Mouse (Mus musculus) hindbrain, embryonic 15.5 days (tissue): ENCODE measurements around the gene G6pc2. TPM values are rescaled to one million over a fixed set of nuclear protein-coding genes. Genes with fewer than 3 reads are reported as not detected.

Source experiments
- ATAC-seq: fragments of 200-750 bp; cut with Nextera tagmentation; 2 replicates; pipeline ENCODE4 v1.8.0; 2017; ENCODE audit warnings: low read depth, moderate number of reproducible peaks, moderate TSS enrichment; ENCODE audit not compliant: low FRiP score
- H3K27ac ChIP-seq: fragments of 300-500 bp; sonication (generic); replicated peaks from 2 replicates; pipeline ENCODE4 v1.5.1; 2015; ENCODE audit warnings: mild to moderate bottlenecking, inconsistent platforms
- H3K27me3 ChIP-seq: fragments of 300-500 bp; sonication (generic); 2 replicates; pipeline ENCODE4 v1.6.1; 2015; ENCODE audit warnings: control low read depth, inconsistent platforms
- H3K36me3 ChIP-seq: fragments of 300-500 bp; sonication (generic); 2 replicates; pipeline ENCODE4 v1.6.1; 2015; ENCODE audit warnings: control low read depth, inconsistent platforms
- H3K4me1 ChIP-seq: fragments of 300-500 bp; sonication (generic); replicated peaks from 2 replicates; pipeline ENCODE4 v1.6.1; 2015; ENCODE audit warnings: control low read depth, inconsistent platforms
- H3K4me2 ChIP-seq: fragments of 300-500 bp; sonication (generic); 2 replicates; pipeline ENCODE4 v1.6.1; 2015; ENCODE audit warnings: moderate library complexity, mild to moderate bottlenecking, inconsistent platforms
- H3K4me3 ChIP-seq: fragments of 300-500 bp; sonication (generic); 2 replicates; pipeline ENCODE4 v1.5.1; 2015; ENCODE audit warnings: mild to moderate bottlenecking, inconsistent platforms
- H3K9ac ChIP-seq: fragments of 300-500 bp; sonication (generic); 2 replicates; pipeline ENCODE4 v1.6.1; 2015; ENCODE audit warnings: inconsistent platforms
- H3K9me3 ChIP-seq: fragments of 300-500 bp; sonication (generic); 2 replicates; pipeline ENCODE4 v1.6.1; 2016; ENCODE audit warnings: control low read depth, inconsistent platforms
- WGBS: fragments of 180-500 bp; shearing (Covaris S2); methylation state at CpG from one replicate; pipeline ENCODE4 v1.1.7; 2015; 5-methylcytosine and 5-hydroxymethylcytosine counted together
- polyA plus RNA-seq: library from polyadenylated mRNA; unstranded; fragments of >200 nt; fragmentation: Nextera tagmentation; extraction: Ambion mirVana; gene quantifications from 2 replicates; pipeline ENCODE4 v1.2.1, GENCODE M21; 2015

G6pc2 gene
- polyA plus RNA-seq: 0.32 and 0.52 TPM in 2 replicates

DNA sequence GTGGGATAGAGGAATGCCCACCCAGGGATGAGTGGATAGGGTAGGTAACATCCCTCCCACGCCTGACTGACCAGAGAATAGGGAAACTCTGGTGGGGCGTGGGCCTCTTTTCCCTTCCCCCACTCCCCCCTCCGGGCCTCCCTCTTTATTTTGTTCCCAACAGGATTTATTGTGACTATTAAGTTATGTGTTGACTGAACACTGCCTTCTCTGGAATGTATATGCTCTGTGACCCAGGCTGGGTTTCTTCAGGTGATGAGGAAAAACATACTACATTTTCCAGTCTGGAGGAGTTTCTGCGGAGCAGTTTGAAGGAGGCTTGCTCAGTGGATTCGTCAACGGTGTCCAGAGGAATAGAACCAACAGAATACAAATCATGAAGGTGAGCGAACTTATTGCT lies at the start of gene G6pc2:
G6pc2 (plus strand) TSS at position 301 of the 400 bp plus-strand sequence.
- no peak within 1 kb of the TSS for H3K4me2 ChIP-seq
- ATAC-seq: no peak
- no peak within 1 kb of the TSS for H3K4me3 ChIP-seq
- H3K27me3 ChIP-seq: no peaks in the 10 kb centered on the region
- WGBS: 83% methylated on average over 7 of the region's 7 CpGs
- H3K27ac ChIP-seq: no peak within 1 kb of the TSS
- no peaks in the 10 kb centered on the region for H3K36me3 ChIP-seq
- no peak within 1 kb of the TSS for H3K9ac ChIP-seq
- H3K9me3 ChIP-seq: no peaks in the 10 kb centered on the region
- no peaks in the 10 kb centered on the region; the same call in 1 of the 2 replicates for H3K4me1 ChIP-seq

DNA sequence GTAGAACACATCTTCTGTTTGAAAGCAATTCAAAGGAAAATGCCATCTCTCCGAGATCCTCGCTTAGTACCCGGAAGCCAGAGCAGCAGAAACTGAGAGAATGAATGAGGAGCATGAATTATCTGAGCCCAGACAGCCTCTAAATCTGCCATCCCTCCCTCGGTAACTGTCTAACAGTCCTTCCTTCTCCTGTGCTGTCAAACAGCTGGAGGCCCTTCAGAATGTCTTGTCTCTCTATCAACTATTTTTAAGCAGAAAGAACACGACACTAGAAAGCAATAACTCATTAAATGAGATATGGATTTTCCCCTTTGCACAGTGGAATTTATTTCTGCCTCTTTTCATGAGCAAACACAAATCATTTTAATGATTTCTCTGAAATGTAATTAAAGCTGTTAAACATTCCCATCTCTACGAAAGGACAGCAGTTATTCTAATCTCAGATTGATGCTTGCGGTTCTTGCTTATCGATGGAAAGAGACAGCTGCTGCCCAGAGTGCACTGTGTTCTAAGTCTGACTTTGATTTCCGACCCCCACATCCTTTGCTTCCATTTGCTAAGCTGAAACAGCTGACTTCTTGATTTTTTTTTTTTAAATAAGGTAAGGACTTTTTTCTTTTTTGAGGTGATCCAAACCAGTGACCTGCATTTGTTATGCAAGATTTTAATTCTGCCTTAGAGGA lies 40.3 kb upstream of the G6pc2 start:
- H3K4me2 ChIP-seq: no peak overlapping the region
- no peaks in the 10 kb centered on the region for H3K36me3 ChIP-seq
- WGBS: 60% methylated on average over 9 of the region's 9 CpGs
- no peak for ATAC-seq
- no peaks in the 10 kb centered on the region for H3K4me1 ChIP-seq
- no peak overlapping the region for H3K4me3 ChIP-seq
- no peak overlapping the region for H3K9ac ChIP-seq
- H3K27ac ChIP-seq: no peak overlapping the region
- H3K27me3 ChIP-seq: no peaks in the 10 kb centered on the region
- no peaks in the 10 kb centered on the region for H3K9me3 ChIP-seq

DNA sequence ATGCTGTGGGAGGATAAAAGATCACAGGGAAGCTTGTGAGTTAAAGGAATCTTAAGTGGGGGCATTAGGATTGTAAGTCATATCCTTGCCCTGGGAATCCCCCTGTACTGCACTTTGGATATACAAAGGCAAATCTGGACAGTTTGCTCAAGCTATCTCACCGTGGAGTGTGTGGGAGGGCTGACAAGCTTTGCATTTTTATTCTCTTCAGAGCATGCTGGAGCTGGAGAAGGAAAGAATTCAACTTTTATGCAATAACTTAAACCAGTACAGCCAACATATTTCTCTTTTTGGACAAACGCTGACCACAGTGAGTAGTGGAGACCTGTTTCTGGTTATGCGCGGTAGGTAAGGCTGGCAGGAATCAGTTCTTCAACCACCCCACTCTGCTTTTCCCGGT lies 35.6 kb upstream of the G6pc2 start:
- no peak overlapping the region for H3K4me3 ChIP-seq
- 81% methylated on average over 5 of the region's 5 CpGs for WGBS
- ATAC-seq: no peak
- H3K27ac ChIP-seq: no peak overlapping the region
- H3K9ac ChIP-seq: no peak overlapping the region
- H3K27me3 ChIP-seq: no peaks in the 10 kb centered on the region
- no peaks in the 10 kb centered on the region for H3K36me3 ChIP-seq
- no peaks in the 10 kb centered on the region for H3K9me3 ChIP-seq
- no peaks in the 10 kb centered on the region for H3K4me1 ChIP-seq
- H3K4me2 ChIP-seq: no peak overlapping the region

DNA sequence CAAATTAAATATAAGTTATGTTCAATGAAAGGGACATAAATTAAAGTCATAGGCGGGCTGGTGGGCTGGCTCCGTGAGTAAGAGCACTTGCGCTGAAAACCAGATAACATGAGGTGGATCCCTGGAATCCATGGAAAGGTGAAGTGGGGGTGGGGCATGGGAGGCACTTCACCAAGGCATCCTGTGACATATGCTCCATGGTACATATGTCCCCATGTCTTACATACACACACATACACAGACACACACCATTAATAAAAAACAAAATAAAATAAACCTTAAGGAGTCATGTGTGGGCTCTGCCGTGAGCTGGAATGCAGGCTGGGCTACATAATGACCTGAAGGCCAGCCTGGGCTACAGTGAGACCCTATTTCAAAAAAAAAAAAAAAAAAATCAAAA lies 31.2 kb upstream of the G6pc2 start:
- no peaks in the 10 kb centered on the region for H3K4me1 ChIP-seq
- no peak overlapping the region for H3K27ac ChIP-seq
- no peak overlapping the region for H3K4me3 ChIP-seq
- WGBS: 95% methylated on average over 4 of the region's 4 CpGs
- no peak overlapping the region for H3K4me2 ChIP-seq
- H3K9me3 ChIP-seq: no peaks in the 10 kb centered on the region
- ATAC-seq: no peak
- H3K27me3 ChIP-seq: no peaks in the 10 kb centered on the region
- H3K36me3 ChIP-seq: no peaks in the 10 kb centered on the region
- no peak overlapping the region for H3K9ac ChIP-seq

DNA sequence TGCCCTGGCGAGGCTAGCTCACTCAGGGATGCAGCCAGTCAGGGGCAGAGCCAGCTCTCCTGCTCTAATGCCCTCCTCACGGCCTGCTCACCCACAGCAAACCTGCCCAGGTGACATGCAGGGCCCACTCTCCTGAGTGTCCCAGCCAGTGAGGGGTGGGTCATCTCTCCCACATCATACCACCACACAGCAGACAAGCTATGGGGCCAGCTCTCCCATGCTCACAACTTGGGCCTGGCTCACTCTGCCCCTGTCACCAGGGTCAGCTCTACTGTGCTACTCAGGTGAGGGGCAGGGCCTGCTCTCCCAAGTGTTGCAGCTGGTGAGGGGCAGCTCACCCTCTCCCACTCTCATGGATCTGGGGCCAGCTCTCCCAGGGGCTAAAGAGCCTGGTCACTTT lies 22.9 kb upstream of the G6pc2 start:
- Histone ChIP-seq H3K4me2 (no peak overlapping the region), H3K27me3 (no peaks in the 10 kb centered on the region), H3K4me3 (no peak overlapping the region), H3K36me3 (0 out of 2 replicates have a peak, but pooled peaks cover 1% of the 10 kb centered on the region), H3K9me3 (no peaks in the 10 kb centered on the region), H3K9ac (no peak overlapping the region), H3K4me1 (no peaks in the 10 kb centered on the region), H3K27ac (no peak overlapping the region)
- 100% methylated on average over 2 of the region's 2 CpGs for WGBS
- ATAC-seq: no peak

DNA sequence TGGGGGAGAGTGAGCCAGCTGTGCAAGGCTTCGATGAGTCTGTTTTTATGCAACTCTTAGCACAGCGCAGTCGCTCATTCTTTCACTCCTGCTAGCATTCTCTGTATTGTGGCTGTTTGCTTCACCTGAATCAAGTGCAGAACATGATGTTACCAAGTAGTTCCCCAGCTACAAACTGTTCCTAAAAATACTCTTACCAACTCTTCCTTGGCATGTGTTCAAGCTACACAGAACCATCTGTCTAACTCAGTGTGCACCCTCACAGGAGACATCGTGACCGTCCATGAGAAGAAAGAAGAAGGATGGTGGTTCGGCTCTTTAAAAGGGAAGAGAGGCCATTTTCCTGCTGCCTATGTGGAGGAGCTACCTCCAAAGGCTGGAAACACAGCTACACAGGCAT lies 22.1 kb upstream of the G6pc2 start:
- Histone ChIP-seq H3K9ac (no peak overlapping the region), H3K4me3 (no peak overlapping the region), H3K9me3 (no peaks in the 10 kb centered on the region), H3K36me3 (0 out of 2 replicates have a peak, but pooled peaks cover 3% of the 10 kb centered on the region), H3K4me2 (no peak overlapping the region), H3K27ac (no peak overlapping the region), H3K4me1 (no peaks in the 10 kb centered on the region), H3K27me3 (no peaks in the 10 kb centered on the region)
- 84% methylated on average over 6 of the region's 6 CpGs for WGBS
- no peak for ATAC-seq

DNA sequence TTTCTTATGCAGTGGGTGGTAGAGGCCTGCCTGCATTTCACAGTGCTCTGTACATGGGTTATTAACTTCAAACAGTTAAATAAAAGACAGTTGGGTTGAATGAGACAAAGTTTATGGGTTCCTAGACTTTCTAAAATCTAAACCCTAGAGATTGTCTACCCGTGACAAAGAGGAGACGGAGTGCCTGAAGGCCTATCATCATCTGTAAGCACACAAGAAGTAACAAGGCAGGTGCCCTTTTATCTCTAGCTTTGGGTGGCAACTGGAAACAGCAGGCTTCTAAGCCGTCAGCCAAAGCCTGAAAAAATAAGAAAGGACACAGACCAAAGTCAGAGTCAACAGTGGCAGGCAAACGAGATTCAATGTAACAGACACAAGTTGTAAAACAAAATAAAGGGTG lies 21.7 kb upstream of the G6pc2 start:
- no peak overlapping the region for H3K4me3 ChIP-seq
- no peak overlapping the region for H3K4me2 ChIP-seq
- no peaks in the 10 kb centered on the region for H3K9me3 ChIP-seq
- H3K9ac ChIP-seq: no peak overlapping the region
- 0 out of 2 replicates have a peak, but pooled peaks cover 3% of the 10 kb centered on the region for H3K36me3 ChIP-seq
- no peak overlapping the region for H3K27ac ChIP-seq
- H3K4me1 ChIP-seq: no peaks in the 10 kb centered on the region
- WGBS: 65% methylated on average over 4 of the region's 4 CpGs
- ATAC-seq: no peak
- H3K27me3 ChIP-seq: no peaks in the 10 kb centered on the region

DNA sequence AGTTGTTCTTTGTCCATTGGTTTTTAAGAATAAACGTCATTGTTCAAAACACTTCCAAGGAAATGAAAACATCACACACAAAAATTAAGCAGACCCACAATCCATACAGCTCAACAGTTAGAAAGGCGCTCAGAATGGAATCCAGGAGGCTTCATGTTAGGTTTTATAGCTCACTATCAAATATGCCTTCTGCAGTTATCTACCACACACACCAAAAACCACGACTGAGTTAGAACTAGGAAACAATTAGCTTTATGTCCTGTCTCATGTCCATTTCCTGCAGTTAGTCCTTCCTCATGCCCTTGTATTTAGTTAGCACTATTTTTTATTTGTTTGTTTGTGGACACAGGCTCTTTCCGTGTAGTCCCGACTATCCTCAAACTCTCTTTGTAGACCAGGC lies 19.8 kb upstream of the G6pc2 start:
- no peak overlapping the region for H3K4me3 ChIP-seq

DNA sequence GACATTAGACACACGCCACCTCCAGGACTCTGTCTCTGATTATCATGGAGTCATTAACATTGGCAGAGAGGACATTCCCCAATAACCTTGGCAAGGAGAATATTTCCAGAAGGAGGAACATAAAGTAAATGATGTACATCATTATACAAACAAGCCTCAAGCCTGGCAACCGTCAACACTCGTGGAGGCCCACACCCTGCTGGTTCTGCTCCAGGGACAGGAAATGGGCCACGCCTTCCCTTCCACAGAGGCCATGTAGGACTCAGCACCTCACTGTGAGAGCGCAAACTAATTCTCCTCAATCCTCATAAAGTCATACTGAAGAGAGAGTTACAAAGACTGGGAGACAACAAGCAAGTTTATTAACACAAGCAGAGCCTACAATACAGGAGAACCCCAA lies 17.3 kb upstream of the G6pc2 start:
- WGBS: 89% methylated on average over 5 of the region's 5 CpGs
- H3K4me2 ChIP-seq: no peak overlapping the region
- no peak overlapping the region for H3K9ac ChIP-seq
- no peak overlapping the region for H3K27ac ChIP-seq
- 0 out of 2 replicates have a peak, but pooled peaks cover 3% of the 10 kb centered on the region for H3K36me3 ChIP-seq
- H3K4me1 ChIP-seq: no peaks in the 10 kb centered on the region
- H3K27me3 ChIP-seq: no peaks in the 10 kb centered on the region
- no peak for ATAC-seq
- H3K4me3 ChIP-seq: no peak overlapping the region
- H3K9me3 ChIP-seq: no peaks in the 10 kb centered on the region

More for the DNA sequence above, 19.8 kb upstream of the G6pc2 start:
- WGBS: 91% methylated on average over 5 of the region's 5 CpGs
- Histone ChIP-seq H3K4me2 (no peak overlapping the region), H3K9ac (no peak overlapping the region), H3K36me3 (0 out of 2 replicates have a peak, but pooled peaks cover 3% of the 10 kb centered on the region), H3K27me3 (no peaks in the 10 kb centered on the region), H3K4me1 (no peaks in the 10 kb centered on the region), H3K27ac (no peak overlapping the region), H3K9me3 (no peaks in the 10 kb centered on the region)
- no peak for ATAC-seq

DNA sequence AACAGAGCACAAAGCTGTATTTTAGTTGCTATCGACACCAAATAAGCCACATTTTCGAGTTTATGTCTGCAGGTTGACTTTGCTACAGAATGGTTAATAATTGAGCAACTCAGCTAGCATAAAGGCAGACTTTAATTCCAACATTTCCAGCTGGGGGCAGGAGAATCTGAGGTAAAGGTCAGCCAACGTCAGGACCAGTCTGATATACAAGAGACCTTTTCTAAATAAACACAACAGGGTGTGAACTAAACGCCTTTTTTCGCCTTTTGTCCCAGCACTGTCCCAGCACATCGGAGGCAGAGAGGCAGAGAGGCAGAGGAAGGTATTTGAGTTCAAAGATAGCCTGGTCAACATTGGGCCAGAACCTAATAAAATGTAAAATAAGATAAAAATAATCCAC lies 5.7 kb upstream of the G6pc2 start:
- H3K4me2 ChIP-seq: peak overlapping the region; percentile 83
- WGBS: 18% methylated on average over 6 of the region's 6 CpGs
- H3K36me3 ChIP-seq: no peaks in the 10 kb centered on the region
- H3K4me1 ChIP-seq: peaks cover 7% of the 10 kb centered on the region
- H3K9me3 ChIP-seq: no peaks in the 10 kb centered on the region
- no peak overlapping the region for H3K9ac ChIP-seq
- peak overlapping the region; percentile 88 for H3K4me3 ChIP-seq
- no peak overlapping the region for H3K27ac ChIP-seq
- ATAC-seq: no peak
- no peaks in the 10 kb centered on the region for H3K27me3 ChIP-seq

DNA sequence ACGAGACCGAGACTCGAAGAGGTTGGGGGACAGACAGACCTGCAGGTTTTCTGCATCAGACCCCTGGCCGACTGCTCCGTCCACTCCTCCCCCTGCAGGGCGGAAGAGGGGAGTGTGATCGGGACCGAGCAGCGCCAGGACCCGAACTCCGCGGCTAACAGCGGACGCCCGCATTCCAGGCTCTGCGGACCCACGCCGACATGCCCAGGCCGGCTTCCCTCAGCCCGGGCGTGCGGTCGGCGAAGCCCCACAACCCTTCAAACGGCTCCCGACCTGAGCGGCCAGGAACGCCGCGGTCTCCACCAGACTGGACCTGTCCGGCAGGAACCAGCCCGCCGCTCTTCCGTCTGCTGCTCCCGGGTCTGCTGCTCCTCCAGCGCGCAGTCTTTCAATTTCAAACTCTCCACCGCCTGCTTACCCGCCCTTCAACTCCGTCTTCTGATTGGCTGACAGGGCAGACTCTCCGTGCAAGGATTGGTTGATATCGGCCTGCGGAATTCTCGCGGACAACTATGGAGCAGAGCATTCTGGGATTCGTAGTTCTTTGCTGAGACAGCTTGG lies 5.0 kb upstream of the G6pc2 start, which contains the start of gene Spc25:
Spc25 (minus strand) TSS at position 404 of the 561 bp plus-strand sequence.
- H3K4me2 ChIP-seq: peak within 1 kb of the TSS; percentile 83
- WGBS: under 1% methylated on average over 46 of the region's 46 CpGs
- H3K27ac ChIP-seq: no peak within 1 kb of the TSS
- H3K9ac ChIP-seq: peak within 1 kb of the TSS; percentile 50
- H3K4me1 ChIP-seq: peaks cover 7% of the 10 kb centered on the region
- H3K36me3 ChIP-seq: no peaks in the 10 kb centered on the region
- peak; percentile 100 for ATAC-seq
- H3K4me3 ChIP-seq: peak within 1 kb of the TSS; percentile 88
- no peaks in the 10 kb centered on the region for H3K27me3 ChIP-seq
- H3K9me3 ChIP-seq: no peaks in the 10 kb centered on the region

DNA sequence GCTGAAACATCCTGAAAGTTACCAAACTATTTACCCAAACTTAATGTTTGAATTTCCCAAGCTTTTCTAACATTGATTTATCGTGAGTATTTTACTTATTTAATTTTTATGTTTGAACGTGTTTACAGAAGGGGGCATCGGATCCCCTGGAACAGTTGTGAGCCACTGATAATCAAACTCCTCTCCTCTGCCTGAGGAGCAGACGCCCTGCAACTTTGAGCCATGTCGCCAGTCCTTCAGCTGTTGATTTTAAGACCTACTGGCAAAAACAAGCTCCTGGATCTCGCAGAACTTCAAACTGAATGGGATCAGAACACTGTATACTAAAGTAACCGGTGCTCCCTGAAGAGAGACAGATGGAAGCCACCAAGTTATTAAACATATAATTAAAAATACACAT lies 4.3 kb upstream of the G6pc2 start:
- WGBS: 29% methylated on average over 7 of the region's 7 CpGs
- H3K27me3 ChIP-seq: no peaks in the 10 kb centered on the region
- peak overlapping the region; percentile 83 for H3K4me2 ChIP-seq
- peak overlapping the region; percentile 88 for H3K4me3 ChIP-seq
- 0 out of 2 replicates have a peak, but pooled peaks have one; percentile 8 for ATAC-seq
- no peak overlapping the region for H3K27ac ChIP-seq
- no peaks in the 10 kb centered on the region for H3K9me3 ChIP-seq
- no peak overlapping the region for H3K9ac ChIP-seq
- peaks cover 7% of the 10 kb centered on the region for H3K4me1 ChIP-seq
- H3K36me3 ChIP-seq: no peaks in the 10 kb centered on the region
